Mouse (Mus musculus) heart, embryonic 12.5 days (tissue): ENCODE measurements at regions not wholly inside any gene's neighbourhood (a gene's known extent, or its start where the extent isn't known, plus 50 kb on each side); places are given as distances from the start of the nearest gene placed in this dataset.
"Not testable (repeated sequence)": the region's sequence is repeated elsewhere in the genome, so short reads cannot be mapped to it uniquely, and the experiment has no call there.

Source experiments
- ATAC-seq: fragments of 200-750 bp; cut with Nextera tagmentation; 2 replicates; pipeline ENCODE4 v1.8.0; 2017; ENCODE audit warnings: moderate TSS enrichment, moderate library complexity; ENCODE audit not compliant: insufficient number of reproducible peaks, low FRiP score
- H3K27ac ChIP-seq: fragments of 300-500 bp; sonication (generic); 2 replicates; pipeline ENCODE4 v1.5.1; 2016; ENCODE audit warnings: mild to moderate bottlenecking, moderate library complexity; ENCODE audit not compliant: poor library complexity, severe bottlenecking
- H3K27me3 ChIP-seq: fragments of 300-500 bp; sonication (generic); replicated peaks from 2 replicates; pipeline ENCODE4 v1.6.1; 2016; ENCODE audit warnings: mild to moderate bottlenecking, moderate library complexity
- H3K36me3 ChIP-seq: fragments of 300-500 bp; sonication (generic); 2 replicates; pipeline ENCODE4 v1.6.1; 2016; ENCODE audit warnings: mild to moderate bottlenecking, moderate library complexity
- H3K4me1 ChIP-seq: fragments of 300-500 bp; sonication (generic); replicated peaks from 2 replicates; pipeline ENCODE4 v1.6.1; 2016; ENCODE audit warnings: mild to moderate bottlenecking
- H3K4me2 ChIP-seq: fragments of 300-500 bp; sonication (generic); 2 replicates; pipeline ENCODE4 v1.6.1; 2016; ENCODE audit warnings: mild to moderate bottlenecking, moderate library complexity
- H3K4me3 ChIP-seq: fragments of 300-500 bp; sonication (generic); 2 replicates; pipeline ENCODE4 v1.5.1; 2016; ENCODE audit warnings: mild to moderate bottlenecking
- H3K9ac ChIP-seq: fragments of 300-500 bp; sonication (generic); 2 replicates; pipeline ENCODE4 v1.6.1; 2016; ENCODE audit warnings: mild to moderate bottlenecking, moderate library complexity
- H3K9me3 ChIP-seq: fragments of 300-500 bp; sonication (generic); replicated peaks from 2 replicates; pipeline ENCODE4 v1.6.1; 2016; ENCODE audit warnings: mild to moderate bottlenecking, moderate library complexity
- WGBS: fragments of 180-500 bp; shearing (Covaris S2); methylation state at CpG from one replicate; pipeline ENCODE4 v1.1.7; 2016; 5-methylcytosine and 5-hydroxymethylcytosine counted together

DNA sequence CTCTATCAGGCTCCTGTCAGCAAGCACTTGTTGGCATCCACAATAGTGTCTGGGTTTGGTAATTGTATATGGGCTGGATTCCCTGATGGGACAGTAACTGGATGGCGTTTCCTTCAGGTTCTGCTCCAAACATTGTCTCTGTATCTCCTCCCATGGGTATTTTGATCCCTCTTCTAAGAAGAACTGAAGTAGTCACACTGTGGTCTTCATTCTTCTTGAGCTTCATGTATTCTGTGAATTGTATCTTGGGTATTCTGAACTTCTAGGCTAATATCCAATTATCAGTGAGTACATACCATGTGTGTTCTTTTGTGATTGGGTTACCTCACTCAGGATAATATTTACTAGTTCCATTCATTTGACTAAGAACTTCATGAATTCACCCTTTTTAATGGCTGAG is 119.2 kb upstream of the Gm21119 start:
- not testable (repeated sequence) for H3K9me3 ChIP-seq, H3K4me3 ChIP-seq, H3K4me2 ChIP-seq, H3K4me1 ChIP-seq, H3K27ac ChIP-seq, H3K36me3 ChIP-seq, H3K9ac ChIP-seq, ATAC-seq, H3K27me3 ChIP-seq
- WGBS: no CpG with 5 or more reads among the region's 1 CpGs

- H3K27ac ChIP-seq, H3K4me3 ChIP-seq, H3K9ac ChIP-seq, H3K27me3 ChIP-seq, H3K4me2 ChIP-seq, H3K36me3 ChIP-seq, ATAC-seq, H3K4me1 ChIP-seq: not testable (repeated sequence)
- WGBS: 61% methylated on average over 1 of the region's 1 CpGs
- peaks cover 12% of the 10 kb centered on the region for H3K9me3 ChIP-seq
Measured at GRCm38 (mm10) chr8:20513920-20514319, 100.8 kb upstream of the Gm21119 start.

DNA sequence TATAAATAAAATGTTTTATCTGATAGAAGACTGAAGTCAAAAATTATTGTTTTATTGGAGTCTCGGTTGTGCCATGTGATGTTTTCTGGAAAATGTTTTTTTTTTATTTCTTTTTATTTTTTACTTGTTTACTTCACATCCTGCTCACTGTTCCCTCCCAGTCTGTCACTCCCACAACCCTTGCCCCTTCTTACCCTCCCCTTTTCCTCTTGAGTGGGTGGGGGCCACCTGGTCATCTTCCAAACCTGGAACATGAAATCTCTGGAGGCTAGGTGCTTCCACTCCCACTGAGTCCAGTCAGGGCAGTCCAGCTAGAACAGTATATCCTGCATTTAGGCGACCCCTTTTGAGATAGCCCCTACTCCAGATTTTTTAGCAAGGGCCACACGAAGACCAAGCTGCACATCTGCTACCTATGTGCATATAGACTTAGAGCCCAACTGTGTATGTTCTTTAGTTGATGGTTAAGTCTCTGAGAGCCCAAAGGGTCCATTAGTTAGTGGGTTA is 98.3 kb upstream of the Gm21119 start:
- 58% methylated on average over 3 of the region's 3 CpGs for WGBS
- H3K4me1 ChIP-seq, H3K9ac ChIP-seq, H3K4me3 ChIP-seq, H3K36me3 ChIP-seq, H3K27ac ChIP-seq, H3K4me2 ChIP-seq, H3K27me3 ChIP-seq, ATAC-seq: not testable (repeated sequence)
- peaks cover 12% of the 10 kb centered on the region for H3K9me3 ChIP-seq

DNA sequence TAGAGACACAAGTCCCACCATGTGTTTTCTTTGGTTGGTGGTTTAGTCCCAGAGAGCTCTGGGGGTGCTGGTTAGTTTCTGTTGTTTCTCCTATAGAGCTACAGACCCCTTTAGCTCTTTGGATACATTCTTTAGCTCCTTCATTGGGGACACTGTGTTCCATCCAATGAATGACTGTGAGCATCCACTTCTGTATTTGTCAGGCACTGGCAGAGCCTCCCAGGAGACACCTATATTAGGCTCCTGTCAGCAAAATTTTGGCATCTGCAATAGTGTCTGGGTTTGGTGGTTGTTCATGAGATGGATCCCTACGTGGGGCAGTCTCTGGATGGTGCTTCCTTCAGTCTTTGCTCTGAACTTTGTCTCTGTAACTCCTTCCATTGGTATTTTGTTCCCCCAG is 97.2 kb upstream of the Gm21119 start:
- not testable (repeated sequence) for H3K9ac ChIP-seq, ATAC-seq, H3K4me3 ChIP-seq, H3K27ac ChIP-seq, H3K4me1 ChIP-seq, H3K4me2 ChIP-seq, H3K27me3 ChIP-seq, H3K36me3 ChIP-seq
- 43% methylated on average over 1 of the region's 1 CpGs for WGBS
- peaks cover 12% of the 10 kb centered on the region for H3K9me3 ChIP-seq

DNA sequence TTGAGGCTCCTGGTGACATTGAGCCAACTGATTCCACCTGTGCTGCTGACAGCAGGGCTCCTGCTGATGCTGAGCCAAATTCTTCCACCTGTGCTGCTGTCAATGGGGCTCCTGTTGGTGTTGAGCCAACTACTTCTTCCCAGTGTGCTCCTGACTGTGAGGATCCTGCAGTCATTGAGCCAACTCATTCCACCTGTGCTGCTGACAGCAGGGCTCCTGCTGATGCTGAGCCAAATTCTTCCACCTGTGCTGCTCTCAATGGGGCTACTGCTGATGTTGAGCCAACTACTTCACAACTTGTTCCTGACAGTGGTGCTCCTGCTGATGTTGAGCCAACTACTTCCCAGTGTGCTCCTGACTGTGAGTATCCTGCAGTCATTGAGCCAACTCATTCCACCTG is 90.2 kb upstream of the Gm21119 start:
- H3K27me3 ChIP-seq, H3K36me3 ChIP-seq, H3K27ac ChIP-seq, ATAC-seq, H3K4me3 ChIP-seq, H3K4me2 ChIP-seq, H3K4me1 ChIP-seq, H3K9ac ChIP-seq, H3K9me3 ChIP-seq: not testable (repeated sequence)

DNA sequence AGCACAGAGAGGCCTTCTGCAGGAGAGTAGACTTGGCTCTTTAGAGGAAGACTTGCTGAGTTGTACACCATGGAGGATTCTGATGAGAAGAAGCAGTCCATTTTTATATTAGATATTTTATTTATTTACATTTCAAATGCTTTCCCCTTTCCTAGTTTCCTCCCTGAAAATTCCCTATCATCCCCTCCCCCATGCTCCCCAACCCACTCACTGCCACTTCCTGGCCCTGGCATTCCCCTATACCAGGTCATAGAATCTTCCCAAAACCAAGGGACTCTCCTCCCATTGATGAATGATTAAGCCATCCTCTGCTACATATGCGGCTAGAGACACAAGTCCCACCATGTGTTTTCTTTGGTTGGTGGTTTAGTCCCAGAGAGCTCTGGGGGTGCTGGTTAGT is 85.7 kb upstream of the Gm21119 start:
- ATAC-seq, H3K36me3 ChIP-seq, H3K9me3 ChIP-seq, H3K4me1 ChIP-seq, H3K4me3 ChIP-seq, H3K9ac ChIP-seq, H3K4me2 ChIP-seq, H3K27ac ChIP-seq, H3K27me3 ChIP-seq: not testable (repeated sequence)
- WGBS: no CpG with 5 or more reads among the region's 1 CpGs

DNA sequence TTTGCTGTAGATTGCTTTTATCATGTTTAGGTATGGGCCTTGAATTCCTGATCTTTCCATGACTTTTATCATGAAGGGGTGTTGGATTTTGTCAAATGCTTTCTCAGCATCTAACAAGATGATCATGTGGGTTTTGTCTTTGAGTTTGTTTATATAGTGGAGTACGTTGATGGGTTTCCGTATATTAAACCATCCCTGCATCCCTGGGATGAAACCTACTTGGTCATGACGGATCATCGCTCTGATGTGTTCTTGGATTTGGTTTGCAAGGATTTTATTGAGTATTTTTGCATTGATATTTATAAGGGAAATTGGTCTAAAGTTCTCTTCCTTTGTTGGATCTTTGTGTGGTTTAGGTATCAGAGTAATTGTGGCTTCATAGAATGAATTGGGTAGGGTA is 75.7 kb upstream of the Gm21119 start:
- ATAC-seq, H3K4me3 ChIP-seq, H3K9ac ChIP-seq, H3K9me3 ChIP-seq, H3K27ac ChIP-seq, H3K27me3 ChIP-seq, H3K36me3 ChIP-seq, H3K4me2 ChIP-seq, H3K4me1 ChIP-seq: not testable (repeated sequence)
- 81% methylated on average over 4 of the region's 4 CpGs for WGBS

DNA sequence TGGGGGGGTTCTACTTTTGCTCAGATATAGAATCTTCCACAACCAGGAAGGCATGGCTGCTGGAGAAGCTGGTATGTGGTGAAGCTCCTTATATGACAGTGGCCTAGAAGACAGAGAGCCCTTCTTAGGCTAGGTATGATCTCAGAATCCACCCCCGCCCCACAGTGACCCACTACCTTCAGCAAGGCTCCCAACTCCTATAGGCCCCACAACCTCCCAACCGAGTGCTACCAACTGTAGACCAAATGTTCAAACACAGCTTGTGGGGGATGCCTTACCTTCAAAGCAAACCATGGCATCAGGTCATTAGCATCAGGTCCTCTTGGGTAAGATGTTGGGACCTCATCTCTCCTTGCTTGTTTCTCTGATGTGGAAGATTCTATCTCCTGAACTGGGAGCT is 70.6 kb upstream of the Gm21119 start:
- not testable (repeated sequence) for H3K4me1 ChIP-seq, H3K9ac ChIP-seq, ATAC-seq, H3K4me2 ChIP-seq, H3K9me3 ChIP-seq, H3K4me3 ChIP-seq, H3K27ac ChIP-seq, H3K36me3 ChIP-seq, H3K27me3 ChIP-seq
- WGBS: 74% methylated on average over 2 of the region's 2 CpGs

DNA sequence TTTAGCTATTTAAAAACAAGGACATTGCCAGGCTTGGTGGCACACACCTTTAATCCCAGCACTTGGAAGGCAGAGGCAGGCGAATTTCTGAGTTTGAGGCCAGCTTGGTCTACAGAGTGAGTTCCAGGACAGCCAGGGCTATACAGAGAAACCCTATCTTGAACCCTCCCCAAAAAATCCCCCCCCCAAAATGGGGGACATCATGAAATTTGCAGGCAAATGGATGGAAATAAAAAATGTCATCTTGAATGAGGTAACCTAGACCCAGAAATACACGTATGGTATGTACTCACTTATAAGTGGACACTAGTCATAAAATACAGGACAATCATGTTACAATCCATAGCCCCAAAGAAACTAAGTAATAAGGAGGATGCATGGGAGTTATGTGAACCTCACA is 69.4 kb upstream of the Gm21119 start:
- WGBS: 31% methylated on average over 2 of the region's 2 CpGs
- not testable (repeated sequence) for H3K4me2 ChIP-seq

GRCm38 (mm10) chr8:20546401-20546800 is 68.3 kb upstream of the Gm21119 start:
- not testable (repeated sequence) for H3K4me3 ChIP-seq, H3K4me2 ChIP-seq, ATAC-seq, H3K4me1 ChIP-seq, H3K27ac ChIP-seq, H3K27me3 ChIP-seq, H3K36me3 ChIP-seq, H3K9ac ChIP-seq, H3K9me3 ChIP-seq
- 92% methylated on average over 2 of the region's 3 CpGs for WGBS

More for the DNA sequence above, 69.4 kb upstream of the Gm21119 start:
- H3K9ac ChIP-seq, H3K27ac ChIP-seq, H3K36me3 ChIP-seq, ATAC-seq, H3K27me3 ChIP-seq, H3K9me3 ChIP-seq, H3K4me1 ChIP-seq, H3K4me3 ChIP-seq: not testable (repeated sequence)

DNA sequence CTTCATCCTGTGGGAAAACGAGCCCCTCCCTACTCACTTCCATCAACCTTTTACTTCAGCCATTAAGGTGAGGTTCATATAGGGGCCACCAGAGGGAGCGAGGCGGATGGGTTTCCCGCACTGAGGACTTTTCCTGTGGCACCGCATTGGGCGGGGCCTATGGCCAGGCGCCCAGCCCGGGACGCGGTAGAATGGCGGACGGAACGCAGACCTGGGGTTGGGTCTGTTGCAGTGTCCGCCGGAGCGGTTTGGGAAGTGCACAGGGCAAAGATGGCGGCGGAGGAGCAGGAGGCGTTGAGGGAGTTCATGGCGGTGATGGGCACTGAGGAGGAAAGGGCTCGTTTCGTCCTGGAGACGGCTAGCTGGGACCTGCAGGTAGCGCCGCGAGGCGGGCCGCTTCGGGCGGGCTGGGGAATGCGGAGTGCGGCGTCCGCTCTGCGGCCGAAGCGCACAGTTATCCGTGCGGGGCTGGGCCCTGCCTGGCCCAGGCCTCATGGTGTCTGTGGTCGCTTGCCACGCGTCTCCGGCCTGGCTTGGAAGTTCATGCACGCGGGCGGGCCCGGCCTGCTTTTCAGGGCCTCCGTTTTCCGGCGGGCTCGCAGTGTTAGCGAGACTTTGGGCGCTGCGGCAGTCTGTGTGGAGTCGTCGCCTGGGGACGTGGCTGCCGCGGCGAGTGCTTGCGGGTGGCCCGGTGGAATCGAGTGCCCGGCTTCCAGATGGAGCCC is 64.5 kb upstream of the Gm21119 start:
- not testable (repeated sequence) for H3K27me3 ChIP-seq, H3K9me3 ChIP-seq, H3K4me1 ChIP-seq, H3K36me3 ChIP-seq
- Histone ChIP-seq H3K27ac (peak overlapping the region; percentile 52), H3K4me2 (peak overlapping the region; percentile 67), H3K4me3 (peak overlapping the region; percentile 55), H3K9ac (peak overlapping the region; percentile 79)
- WGBS: 4% methylated on average over 64 of the region's 64 CpGs
- peak; percentile 99 for ATAC-seq

DNA sequence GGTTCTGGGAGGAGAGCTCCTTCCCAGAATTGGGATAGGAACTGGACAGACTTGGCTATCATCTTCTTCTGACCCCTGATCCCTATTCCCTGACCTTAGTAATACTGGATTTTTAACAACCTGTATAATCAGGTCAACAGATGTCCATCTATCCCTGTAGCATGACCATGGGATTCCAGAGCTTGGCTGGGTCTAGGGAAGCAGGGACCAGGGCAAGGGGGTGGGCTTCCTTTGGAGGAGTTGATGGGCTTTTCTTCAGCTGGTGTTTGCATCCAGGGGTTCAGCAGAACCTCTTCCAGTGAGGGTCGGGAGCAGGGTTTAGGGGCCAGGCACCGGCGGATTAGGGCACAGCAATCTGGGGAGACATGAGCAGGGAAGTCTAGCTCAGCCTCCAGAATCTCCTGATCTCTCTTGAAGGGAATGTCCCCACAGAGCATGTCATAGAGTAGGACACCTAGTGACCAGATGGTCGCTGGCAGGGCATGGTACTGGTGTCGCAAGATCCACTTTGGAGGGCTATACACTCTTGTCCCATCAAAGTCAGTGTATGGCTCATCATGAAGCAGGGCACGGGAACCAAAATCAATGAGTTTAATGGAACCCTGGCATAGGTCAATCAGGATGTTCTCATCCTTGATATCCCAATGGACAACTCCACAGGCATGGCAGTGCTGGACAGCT is 58.1 kb upstream of the Gm21119 start:
- H3K27me3 ChIP-seq, H3K9me3 ChIP-seq, H3K4me1 ChIP-seq, H3K4me2 ChIP-seq, H3K9ac ChIP-seq, H3K36me3 ChIP-seq, H3K27ac ChIP-seq, H3K4me3 ChIP-seq: not testable (repeated sequence)
- WGBS: no CpG with 5 or more reads among the region's 6 CpGs
- ATAC-seq: peak; percentile 49
